Mouse (Mus musculus) brown adipose tissue, adult 24 weeks (tissue): ENCODE results near the gene Atp2a2. TPM values are rescaled to one million over a fixed set of nuclear protein-coding genes. Genes with fewer than 3 reads are reported as not detected.
"Not testable (repeated sequence)": the region's sequence is repeated elsewhere in the genome, so short reads cannot be mapped to it uniquely, and the experiment has no call there.

ENCODE experiments used
- H3K27ac ChIP-seq: fragments of 200-500 bp; replicated peaks from 2 replicates; pipeline ENCODE4 v1.5.1; 2012; ENCODE audit warnings: low read depth, mild to moderate bottlenecking, low read length
- H3K4me1 ChIP-seq: fragments of 200-500 bp; 2 replicates; pipeline ENCODE4 v1.6.1; 2012; ENCODE audit warnings: low read length, mixed read lengths; ENCODE audit not compliant: control insufficient read depth, insufficient read depth, insufficient read length
- H3K4me3 ChIP-seq: fragments of 200-500 bp; 2 replicates; pipeline ENCODE4 v1.5.1; 2012; ENCODE audit warnings: low read depth, mild to moderate bottlenecking, low read length, moderate library complexity; ENCODE audit not compliant: insufficient read depth
- polyA plus RNA-seq: library from polyadenylated mRNA; stranded (reverse); fragments of >200 nt; gene quantifications from 2 replicates; pipeline ENCODE4 v1.2.4, GENCODE M21; 2012; ENCODE audit not compliant: missing spikeins, insufficient read depth, insufficient read length

Gene Atp2a2
- polyA plus RNA-seq, 1 experiment, result 79.4 TPM

- H3K4me3 ChIP-seq, result no peak overlapping the region
- H3K27ac ChIP-seq, result no peak overlapping the region
- H3K4me1 ChIP-seq, result no peaks in the 10 kb centered on the region; the same call in 1 of the 2 replicates
Observed at GRCm38 (mm10) chr5:122493035-122493434, 9.0 kb downstream of the Atp2a2 start.

- H3K27ac ChIP-seq, result no peak overlapping the region
- H3K4me1 ChIP-seq, result no peaks in the 10 kb centered on the region
Observed at GRCm38 (mm10) chr5:122491385-122491784, 10.6 kb downstream of the Atp2a2 start.

GRCm38 (mm10) chr5:122490148-122490547 lies 11.9 kb downstream of the Atp2a2 start:
- Histone ChIP-seq H3K4me3 (no peak overlapping the region), H3K4me1 (no peaks in the 10 kb centered on the region), H3K27ac (no peak overlapping the region)

More at GRCm38 (mm10) chr5:122491385-122491784, 10.6 kb downstream of the Atp2a2 start:
- no peak overlapping the region for H3K4me3 ChIP-seq

GRCm38 (mm10) chr5:122487825-122488224 lies 14.2 kb downstream of the Atp2a2 start:
- H3K4me1 ChIP-seq, result peaks cover 2% of the 10 kb centered on the region; the same call in 1 of the 2 replicates
- H3K4me3 ChIP-seq, result no peak overlapping the region
- no peak overlapping the region for H3K27ac ChIP-seq

- not testable (repeated sequence) for H3K4me1 ChIP-seq, H3K27ac ChIP-seq, H3K4me3 ChIP-seq
Observed at GRCm38 (mm10) chr5:122486243-122486642, 15.8 kb downstream of the Atp2a2 start.

GRCm38 (mm10) chr5:122482733-122483391 lies 19.2 kb downstream of the Atp2a2 start:
- Histone ChIP-seq H3K4me1 (peaks cover 2% of the 10 kb centered on the region; the same call in 1 of the 2 replicates), H3K4me3 (no peak overlapping the region), H3K27ac (peak overlapping the region; percentile 38; the same call in 1 of the 2 replicates)

- no peak overlapping the region for H3K4me3 ChIP-seq
- H3K27ac ChIP-seq, result no peak overlapping the region
Observed at GRCm38 (mm10) chr5:122481844-122482243, 20.2 kb downstream of the Atp2a2 start.

GRCm38 (mm10) chr5:122479131-122479530 lies 22.9 kb downstream of the Atp2a2 start:
- no peak overlapping the region for H3K27ac ChIP-seq
- peaks cover 10% of the 10 kb centered on the region for H3K4me1 ChIP-seq
- H3K4me3 ChIP-seq, result no peak overlapping the region

More at GRCm38 (mm10) chr5:122481844-122482243, 20.2 kb downstream of the Atp2a2 start:
- peaks cover 4% of the 10 kb centered on the region; the same call in 1 of the 2 replicates for H3K4me1 ChIP-seq

- H3K27ac ChIP-seq, result no peak overlapping the region
Observed at GRCm38 (mm10) chr5:122477492-122477891, 24.5 kb downstream of the Atp2a2 start.

GRCm38 (mm10) chr5:122476078-122476477 lies 25.9 kb downstream of the Atp2a2 start:
- H3K27ac ChIP-seq, result peak overlapping the region; percentile 10; the same call in 1 of the 2 replicates
- H3K4me1 ChIP-seq, result peaks cover 8% of the 10 kb centered on the region
- H3K4me3 ChIP-seq, result no peak overlapping the region

More at GRCm38 (mm10) chr5:122477492-122477891, 24.5 kb downstream of the Atp2a2 start:
- peaks cover 8% of the 10 kb centered on the region for H3K4me1 ChIP-seq
- no peak overlapping the region for H3K4me3 ChIP-seq

GRCm38 (mm10) chr5:122474643-122475363 lies 27.2 kb downstream of the Atp2a2 start:
- Histone ChIP-seq H3K27ac (peak overlapping the region; percentile 68), H3K4me3 (no peak overlapping the region), H3K4me1 (peaks cover 8% of the 10 kb centered on the region)

GRCm38 (mm10) chr5:122471658-122472057 lies 30.4 kb downstream of the Atp2a2 start:
- peaks cover 6% of the 10 kb centered on the region for H3K4me1 ChIP-seq
- H3K27ac ChIP-seq, result no peak overlapping the region
- no peak overlapping the region for H3K4me3 ChIP-seq

GRCm38 (mm10) chr5:122461431-122461830 lies 40.6 kb downstream of the Atp2a2 start:
- Histone ChIP-seq H3K4me1 (no peaks in the 10 kb centered on the region), H3K27ac (no peak overlapping the region)

GRCm38 (mm10) chr5:122460656-122461055 lies 41.4 kb downstream of the Atp2a2 start:
- Histone ChIP-seq H3K4me1 (no peaks in the 10 kb centered on the region), H3K4me3 (no peak overlapping the region), H3K27ac (no peak overlapping the region)

More at GRCm38 (mm10) chr5:122461431-122461830, 40.6 kb downstream of the Atp2a2 start:
- H3K4me3 ChIP-seq, result no peak overlapping the region

GRCm38 (mm10) chr5:122459335-122459734 lies 42.7 kb downstream of the Atp2a2 start:
- no peak overlapping the region for H3K27ac ChIP-seq
- no peaks in the 10 kb centered on the region; the same call in 1 of the 2 replicates for H3K4me1 ChIP-seq
- H3K4me3 ChIP-seq, result no peak overlapping the region
